Mouse (Mus musculus): ENCODE data around the gene Mta3. TPM values are rescaled to one million over a fixed set of nuclear protein-coding genes. Genes with fewer than 3 reads are reported as not detected.

The Mta3 gene
- polyA plus RNA-seq, 1 experiment from 2014 or later = 49.0 TPM

GRCm38 (mm10) chr17:83830616-83831292, 124.8 kb downstream of the Mta3 start:
- Histone ChIP-seq H3K27me3 (ENCODE audit: low read depth, poor library complexity, severe bottlenecking) (no peaks in the 10 kb centered on the region), H3K4me1 (peaks cover 37% of the 10 kb centered on the region), H3K36me3 (no peaks in the 10 kb centered on the region), H3K9me3 (replicated peaks) (no peaks in the 10 kb centered on the region), H3K4me3 (no peak overlapping the region), H3K27ac (no peak overlapping the region)
- no peak for DNase-seq (ENCODE audit: low spot score)
- 92% methylated on average over 4 of the region's 4 CpGs for WGBS

- H3K9me3 ChIP-seq (replicated peaks) = no peaks in the 10 kb centered on the region
- 71% methylated on average over 4 of the region's 4 CpGs for WGBS
- H3K4me1 ChIP-seq = peaks cover 56% of the 10 kb centered on the region
- no peak for DNase-seq (ENCODE audit: low spot score)
- H3K27ac ChIP-seq = peak overlapping the region; percentile 30; the same call in 1 of the 2 replicates
- H3K36me3 ChIP-seq = no peaks in the 10 kb centered on the region
- no peak overlapping the region for H3K4me3 ChIP-seq
- H3K27me3 ChIP-seq (ENCODE audit: low read depth, poor library complexity, severe bottlenecking) = peaks cover 7% of the 10 kb centered on the region; the same call in 1 of the 2 replicates
These were observed 128.2 kb downstream of the Mta3 start for GRCm38 (mm10) chr17:83834120-83834519.

GRCm38 (mm10) chr17:83836048-83836447, 130.1 kb downstream of the Mta3 start:
- no peak for DNase-seq (ENCODE audit: low spot score)
- peak overlapping the region; percentile 71 for H3K27ac ChIP-seq
- H3K4me3 ChIP-seq = no peak overlapping the region
- no peaks in the 10 kb centered on the region for H3K36me3 ChIP-seq
- H3K27me3 ChIP-seq (ENCODE audit: low read depth, poor library complexity, severe bottlenecking) = peaks cover 7% of the 10 kb centered on the region; the same call in 1 of the 2 replicates
- peaks cover 40% of the 10 kb centered on the region for H3K4me1 ChIP-seq
- 57% methylated on average over 3 of the region's 3 CpGs for whole genome bisulfite sequencing
- H3K9me3 ChIP-seq (replicated peaks) = no peaks in the 10 kb centered on the region

DNA sequence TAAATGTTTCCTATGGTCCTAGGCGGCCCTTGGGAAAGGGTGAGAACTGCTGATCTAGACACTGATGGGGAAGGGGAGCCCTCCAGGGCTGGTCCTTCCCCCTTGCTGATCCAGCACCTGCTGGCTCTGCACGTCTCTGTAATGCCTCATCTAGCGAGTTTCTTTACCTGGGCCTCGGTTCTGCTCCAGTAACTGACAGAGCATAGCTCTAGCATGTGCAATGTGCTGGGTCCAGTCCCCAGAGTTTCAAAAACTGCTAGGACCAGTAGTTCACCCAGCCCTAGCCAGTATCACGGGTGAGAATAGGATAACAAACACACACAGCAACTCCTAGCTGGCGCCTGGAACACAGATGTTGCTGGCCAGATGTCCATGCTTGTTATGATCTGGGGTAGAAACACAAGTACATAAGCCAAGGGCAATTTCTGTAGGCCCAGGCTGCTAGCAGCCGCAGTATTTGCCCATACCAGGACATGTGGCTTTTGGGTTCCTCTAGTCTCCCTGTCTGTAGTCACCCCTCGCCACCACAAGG, 131.8 kb downstream of the Mta3 start:
- Histone ChIP-seq H3K4me1 (peaks cover 40% of the 10 kb centered on the region), H3K27ac (peak overlapping the region; percentile 51), H3K4me3 (no peak overlapping the region), H3K9me3 (replicated peaks) (no peaks in the 10 kb centered on the region), H3K27me3 (ENCODE audit: low read depth, poor library complexity, severe bottlenecking) (peaks cover 7% of the 10 kb centered on the region; the same call in 1 of the 2 replicates), H3K36me3 (no peaks in the 10 kb centered on the region)
- DNase-seq (ENCODE audit: low spot score) = no peak
- WGBS = 69% methylated on average over 8 of the region's 8 CpGs

DNA sequence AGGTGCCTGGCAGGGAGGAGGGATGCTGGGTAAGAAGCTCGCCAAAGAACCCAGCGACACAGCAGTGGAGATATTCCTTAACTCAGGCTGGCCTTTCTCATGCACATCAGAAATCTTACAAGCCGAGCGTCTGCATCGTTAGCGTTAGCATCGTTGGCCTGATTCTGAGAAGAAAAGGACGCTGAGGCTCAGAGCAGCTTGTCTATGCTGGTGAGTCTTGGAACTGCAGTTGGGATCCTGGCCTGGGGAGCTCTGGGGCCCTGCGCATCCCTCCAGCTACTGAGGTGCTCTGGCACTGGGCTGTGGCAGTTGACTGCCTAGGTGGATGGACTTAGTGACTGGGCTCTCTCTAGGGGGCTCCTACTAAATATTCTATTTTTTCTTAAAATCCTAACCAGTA, 133.2 kb downstream of the Mta3 start:
- Histone ChIP-seq H3K27me3 (ENCODE audit: low read depth, poor library complexity, severe bottlenecking) (peaks cover 7% of the 10 kb centered on the region; the same call in 1 of the 2 replicates), H3K4me3 (no peak overlapping the region), H3K9me3 (replicated peaks) (no peaks in the 10 kb centered on the region), H3K36me3 (no peaks in the 10 kb centered on the region), H3K4me1 (peaks cover 43% of the 10 kb centered on the region), H3K27ac (peak overlapping the region; percentile 51; the same call in 1 of the 2 replicates)
- no peak for DNase-seq (ENCODE audit: low spot score)
- 67% methylated on average over 9 of the region's 9 CpGs for WGBS

DNA sequence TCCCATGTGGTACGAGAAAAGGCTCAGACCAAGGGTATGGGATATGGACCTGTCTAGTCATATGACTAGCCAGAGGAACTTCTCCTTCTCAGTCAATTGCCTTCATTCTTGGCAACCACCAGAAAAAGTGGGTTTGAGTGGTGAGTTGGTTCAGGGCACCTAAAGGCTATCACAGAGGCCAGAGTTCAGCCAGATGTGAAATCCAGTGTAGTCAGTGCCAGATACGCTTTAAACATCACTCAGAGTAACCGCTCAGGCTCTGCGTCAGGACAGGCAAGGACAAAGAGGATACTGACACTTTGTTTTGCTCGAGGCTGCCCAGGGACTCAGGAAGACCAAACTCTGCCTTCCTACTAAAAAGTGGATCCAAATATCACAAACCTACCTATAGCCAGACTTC, 135.0 kb downstream of the Mta3 start:
- peaks cover 7% of the 10 kb centered on the region; the same call in 1 of the 2 replicates for H3K27me3 ChIP-seq (ENCODE audit: low read depth, poor library complexity, severe bottlenecking)
- H3K36me3 ChIP-seq = no peaks in the 10 kb centered on the region
- H3K4me3 ChIP-seq = no peak overlapping the region
- WGBS = 91% methylated on average over 5 of the region's 5 CpGs
- no peak overlapping the region for H3K27ac ChIP-seq
- H3K9me3 ChIP-seq (replicated peaks) = no peaks in the 10 kb centered on the region
- no peak for DNase-seq (ENCODE audit: low spot score)
- peaks cover 29% of the 10 kb centered on the region for H3K4me1 ChIP-seq

DNA sequence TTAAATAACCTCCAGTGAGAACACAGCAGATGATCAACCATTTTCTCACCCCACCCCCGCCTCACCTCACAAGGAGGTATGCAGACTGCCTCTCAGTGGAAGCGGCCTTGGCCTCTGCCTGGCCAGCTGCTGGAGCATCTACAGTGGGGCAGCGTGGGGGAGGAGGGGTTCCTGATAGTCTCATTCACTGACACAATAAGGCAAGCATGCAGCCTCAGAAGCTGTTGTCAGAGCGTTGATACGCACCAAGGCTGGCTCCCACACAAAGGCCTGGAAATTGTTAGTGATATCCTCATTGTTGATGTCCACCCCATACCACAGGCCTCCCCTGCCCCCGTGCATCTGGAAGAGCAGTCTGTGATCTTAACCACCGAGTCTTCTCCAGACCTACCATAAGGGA, 137.8 kb downstream of the Mta3 start:
- 79% methylated on average over 7 of the region's 7 CpGs for WGBS
- Histone ChIP-seq H3K27ac (no peak overlapping the region), H3K27me3 (ENCODE audit: low read depth, poor library complexity, severe bottlenecking) (no peaks in the 10 kb centered on the region), H3K36me3 (no peaks in the 10 kb centered on the region), H3K4me1 (peaks cover 25% of the 10 kb centered on the region), H3K9me3 (replicated peaks) (no peaks in the 10 kb centered on the region), H3K4me3 (no peak overlapping the region)
- no peak for DNase-seq (ENCODE audit: low spot score)

DNA sequence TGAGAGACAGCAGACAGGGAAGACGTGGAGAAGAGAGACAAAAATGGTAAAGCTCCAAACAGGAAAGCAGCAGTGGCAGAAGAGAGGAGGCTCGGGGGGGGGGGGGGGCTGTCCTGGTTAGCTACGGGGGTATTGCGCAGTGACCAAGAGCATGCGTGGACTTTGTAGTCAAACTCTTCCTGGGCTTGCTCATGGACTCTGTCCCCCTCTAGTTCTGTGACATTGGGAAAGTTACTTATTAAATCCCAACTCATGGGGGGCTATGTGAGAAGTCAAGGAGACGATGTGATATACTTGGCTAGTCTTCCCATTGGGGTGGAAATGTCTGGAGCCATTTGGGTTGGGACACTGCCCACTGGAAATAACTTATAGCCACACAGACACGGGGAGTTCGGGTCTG, 139.6 kb downstream of the Mta3 start:
- Histone ChIP-seq H3K27ac (no peak overlapping the region), H3K4me3 (no peak overlapping the region), H3K4me1 (peaks cover 38% of the 10 kb centered on the region), H3K36me3 (no peaks in the 10 kb centered on the region), H3K27me3 (ENCODE audit: low read depth, poor library complexity, severe bottlenecking) (no peaks in the 10 kb centered on the region), H3K9me3 (replicated peaks) (no peaks in the 10 kb centered on the region)
- WGBS = 86% methylated on average over 8 of the region's 8 CpGs
- DNase-seq (ENCODE audit: low spot score) = no peak

DNA sequence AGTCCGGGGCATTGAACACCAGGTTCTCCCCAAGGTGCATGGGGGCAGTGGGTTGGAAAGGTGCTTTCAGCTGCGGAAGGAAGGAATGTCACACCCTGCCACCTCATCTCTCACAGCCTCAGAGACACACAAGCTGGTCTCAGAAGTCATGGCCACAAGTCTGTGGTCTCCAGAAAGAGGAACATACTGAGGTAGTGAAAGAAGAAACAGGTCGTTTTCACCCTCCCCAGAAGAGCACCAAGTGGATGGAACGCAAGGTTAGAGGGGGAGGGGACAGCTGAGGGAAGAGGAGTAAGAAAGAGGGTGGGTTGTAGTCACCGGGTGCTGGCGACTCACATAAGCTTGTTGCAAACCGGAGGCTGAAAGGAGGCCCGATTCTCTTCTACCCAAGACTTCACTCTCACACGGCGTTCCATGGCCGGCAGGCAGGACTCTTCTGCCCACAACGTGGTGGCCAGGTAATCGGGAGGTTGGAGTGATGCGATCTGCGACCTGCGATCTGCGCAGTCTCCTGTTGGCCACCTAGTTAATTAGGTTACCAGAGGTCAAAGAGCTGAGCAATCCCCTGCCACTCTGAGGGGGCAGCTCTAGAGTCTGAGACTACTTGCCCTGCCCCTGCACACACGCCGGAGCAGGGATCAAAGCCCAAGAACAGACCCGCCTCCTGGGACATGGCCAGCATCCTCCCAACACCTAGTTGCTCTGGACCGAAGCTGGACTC, 140.5 kb downstream of the Mta3 start:
- no peak overlapping the region for H3K27ac ChIP-seq
- no peak for DNase-seq (ENCODE audit: low spot score)
- 75% methylated on average over 21 of the region's 21 CpGs for WGBS
- no peaks in the 10 kb centered on the region for H3K9me3 ChIP-seq (replicated peaks)
- no peaks in the 10 kb centered on the region for H3K27me3 ChIP-seq (ENCODE audit: low read depth, poor library complexity, severe bottlenecking)
- H3K4me3 ChIP-seq = no peak overlapping the region
- no peaks in the 10 kb centered on the region for H3K36me3 ChIP-seq
- peaks cover 38% of the 10 kb centered on the region for H3K4me1 ChIP-seq

DNA sequence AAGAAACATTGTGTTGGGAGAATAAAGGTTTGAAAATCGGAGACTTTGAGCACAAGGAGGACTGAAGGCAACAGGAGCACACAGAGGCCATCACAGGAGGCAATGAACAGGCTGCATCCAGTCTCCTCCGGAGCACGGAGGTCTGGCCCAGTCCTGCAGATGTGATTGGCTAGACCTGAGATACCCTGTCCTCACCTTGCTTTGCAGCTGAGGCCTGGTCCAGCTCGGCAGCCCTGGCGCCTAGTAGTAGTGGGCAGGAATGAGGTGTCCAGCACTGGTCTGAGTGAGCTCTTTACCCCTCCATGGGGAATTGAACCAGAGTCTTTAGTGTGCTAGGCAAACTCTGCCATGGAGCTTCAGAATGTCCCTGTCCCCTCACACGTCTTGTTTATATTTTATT, 141.1 kb downstream of the Mta3 start:
- 84% methylated on average over 6 of the region's 6 CpGs for WGBS

DNA sequence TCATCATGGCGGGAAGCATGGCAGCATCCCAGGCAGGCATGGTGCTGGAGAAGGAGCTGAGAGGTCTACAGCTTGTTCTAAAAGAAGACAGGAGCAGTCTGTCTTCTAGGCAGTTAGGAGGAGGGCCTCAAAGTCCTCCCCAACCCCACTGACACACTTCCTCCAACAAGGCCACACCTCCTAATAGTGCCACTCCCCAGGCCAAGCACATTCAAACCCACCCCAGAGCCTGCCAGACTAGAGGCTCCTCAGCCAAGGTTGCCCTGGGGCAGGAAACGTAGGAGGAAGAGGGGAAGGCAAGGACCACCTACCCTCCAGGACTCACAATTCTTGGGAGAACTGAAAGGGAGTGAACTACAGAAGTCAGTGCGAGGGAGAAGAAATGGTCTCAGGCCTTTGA, 141.9 kb downstream of the Mta3 start, which contains the start of gene Haao:
TSS of gene Haao (minus strand) at position 149 of the 400 bp plus-strand sequence.
- H3K27me3 ChIP-seq (ENCODE audit: low read depth, poor library complexity, severe bottlenecking) = no peaks in the 10 kb centered on the region
- no peak within 1 kb of the TSS for H3K27ac ChIP-seq
- H3K4me3 ChIP-seq = no peak within 1 kb of the TSS
- WGBS = 81% methylated on average over 3 of the region's 3 CpGs
- no peaks in the 10 kb centered on the region for H3K36me3 ChIP-seq
- DNase-seq (ENCODE audit: low spot score) = no peak
- H3K4me1 ChIP-seq = peaks cover 38% of the 10 kb centered on the region
- no peaks in the 10 kb centered on the region for H3K9me3 ChIP-seq (replicated peaks)

More for the DNA sequence above, 141.1 kb downstream of the Mta3 start:
- no peak for DNase-seq (ENCODE audit: low spot score)
- Histone ChIP-seq H3K36me3 (no peaks in the 10 kb centered on the region), H3K4me1 (peaks cover 38% of the 10 kb centered on the region), H3K4me3 (no peak overlapping the region), H3K27me3 (ENCODE audit: low read depth, poor library complexity, severe bottlenecking) (no peaks in the 10 kb centered on the region), H3K27ac (no peak overlapping the region), H3K9me3 (replicated peaks) (no peaks in the 10 kb centered on the region)

DNA sequence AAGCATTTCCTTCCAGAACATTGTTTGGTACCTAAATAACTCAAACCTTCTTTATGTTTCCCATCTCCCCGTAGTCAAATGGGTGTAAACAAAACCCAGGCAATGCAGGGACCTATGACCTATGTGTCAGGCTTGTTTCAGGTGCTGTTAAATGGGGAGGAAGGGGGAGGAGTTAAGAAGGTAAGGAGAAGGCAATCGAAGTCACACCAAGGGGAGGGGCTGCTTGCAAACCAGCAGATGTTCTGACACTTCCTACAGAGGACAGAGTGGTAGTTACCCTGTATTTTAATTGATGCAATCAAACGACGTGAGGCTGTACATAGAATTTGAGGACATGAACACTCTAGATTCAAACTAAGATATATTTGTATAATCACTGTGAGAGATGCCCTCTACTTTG, 142.5 kb downstream of the Mta3 start:
- Histone ChIP-seq H3K36me3 (no peaks in the 10 kb centered on the region), H3K27me3 (ENCODE audit: low read depth, poor library complexity, severe bottlenecking) (no peaks in the 10 kb centered on the region), H3K4me1 (peaks cover 38% of the 10 kb centered on the region), H3K4me3 (no peak overlapping the region), H3K27ac (no peak overlapping the region), H3K9me3 (replicated peaks) (no peaks in the 10 kb centered on the region)
- WGBS = 43% methylated on average over 4 of the region's 4 CpGs
- DNase-seq (ENCODE audit: low spot score) = no peak

DNA sequence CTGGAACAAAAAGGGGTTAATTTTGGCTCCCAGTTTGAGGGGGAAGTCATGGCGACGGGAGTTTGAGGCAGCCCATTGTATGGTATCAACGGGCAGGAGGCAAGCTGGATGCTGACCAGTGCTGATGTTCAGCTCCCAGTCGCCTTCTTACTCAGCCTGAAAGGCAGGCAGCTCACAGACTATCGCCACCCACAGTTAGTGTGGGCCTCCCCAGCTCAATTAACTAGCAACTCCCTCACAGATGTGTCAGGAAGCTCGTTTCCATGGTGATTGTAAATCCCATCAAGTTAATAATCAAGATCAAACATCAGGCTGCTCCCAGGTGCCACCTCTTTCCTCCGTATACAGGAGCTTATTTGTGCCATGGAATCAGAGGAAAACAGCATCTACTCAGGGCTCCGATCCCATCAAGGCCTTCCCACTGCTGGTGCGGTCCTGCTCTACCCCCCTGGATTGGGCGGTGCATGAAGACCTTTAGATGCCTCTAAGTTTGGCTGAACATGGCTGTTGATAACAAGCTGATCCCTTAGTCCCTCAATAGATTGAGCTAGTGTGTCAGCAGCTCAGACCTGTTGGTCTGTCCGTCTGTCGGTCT, 143.2 kb downstream of the Mta3 start:
- WGBS = 61% methylated on average over 12 of the region's 12 CpGs
- Histone ChIP-seq H3K27ac (no peak overlapping the region), H3K36me3 (no peaks in the 10 kb centered on the region), H3K4me3 (no peak overlapping the region), H3K9me3 (replicated peaks) (no peaks in the 10 kb centered on the region), H3K4me1 (peaks cover 36% of the 10 kb centered on the region), H3K27me3 (ENCODE audit: low read depth, poor library complexity, severe bottlenecking) (no peaks in the 10 kb centered on the region)
- no peak for DNase-seq (ENCODE audit: low spot score)

Data from limb, embryonic 10.5 days (tissue).